Mouse (Mus musculus): ENCODE data around the gene Col11a1. TPM values are rescaled to one million over a fixed set of nuclear protein-coding genes. Genes with fewer than 3 reads are reported as not detected.

The Col11a1 gene
- polyA plus RNA-seq (2015; fragmentation: Nextera tagmentation; extraction: Ambion mirVana) = 3.5 and 4.0 TPM in 2 replicates

- no peaks in the 10 kb centered on the region for H3K4me1 ChIP-seq (replicated peaks; ENCODE audit: control insufficient read depth, insufficient read depth)
- H3K27ac ChIP-seq (replicated peaks) = no peak within 1 kb of the TSS
- peak within 1 kb of the TSS; percentile 48 for H3K9ac ChIP-seq (ENCODE audit: low read length)
- H3K36me3 ChIP-seq (ENCODE audit: control insufficient read depth, insufficient read depth, low read length) = no peaks in the 10 kb centered on the region
- no peaks in the 10 kb centered on the region for H3K27me3 ChIP-seq (ENCODE audit: control insufficient read depth, insufficient read depth, low read length)
- H3K4me3 ChIP-seq (ENCODE audit: low read depth, low read length) = peak within 1 kb of the TSS; percentile 43
- peak; percentile 85; the same call in 1 of the 2 replicates for ATAC-seq (ENCODE audit: low FRiP score, low TSS enrichment)
- no peak for TF ChIP-seq EP300 (optimal IDR thresholded peaks at IDR 0.05)
- no peak for TF ChIP-seq CTCF (IDR thresholded peaks at IDR 0.05; ENCODE audit: low read depth)
- no peaks in the 10 kb centered on the region for H3K9me3 ChIP-seq (ENCODE audit: control insufficient read depth, low read length)
- WGBS = under 1% methylated on average over 19 of the region's 19 CpGs
- H3K4me2 ChIP-seq (replicated peaks; ENCODE audit: low read depth) = peak within 1 kb of the TSS; percentile 60
- DNase-seq (ENCODE audit: low spot score) = peak; percentile 58
These were observed at the start of gene Col11a1 for GRCm38 (mm10) chr3:114029971-114030635. TSS of gene Col11a1 (plus strand) at chr3:114030540.

GRCm38 (mm10) chr3:113990936-113991335 is 39.4 kb upstream of the Col11a1 start:
- no peak for DNase-seq (ENCODE audit: low spot score)
- no peaks in the 10 kb centered on the region for H3K9me3 ChIP-seq (ENCODE audit: control insufficient read depth, low read length)
- 66% methylated on average over 6 of the region's 6 CpGs for WGBS
- no peaks in the 10 kb centered on the region for H3K4me1 ChIP-seq (replicated peaks; ENCODE audit: control insufficient read depth, insufficient read depth)
- no peak overlapping the region for H3K27ac ChIP-seq (replicated peaks)
- ATAC-seq (ENCODE audit: low FRiP score, low TSS enrichment) = no peak
- TF ChIP-seq EP300 (optimal IDR thresholded peaks at IDR 0.05) (no peak), CTCF (IDR thresholded peaks at IDR 0.05; ENCODE audit: low read depth) (no peak)
- no peak overlapping the region for H3K9ac ChIP-seq (ENCODE audit: low read length)
- H3K36me3 ChIP-seq (ENCODE audit: control insufficient read depth, insufficient read depth, low read length) = no peaks in the 10 kb centered on the region
- no peak overlapping the region for H3K4me3 ChIP-seq (ENCODE audit: low read depth, low read length)
- no peak overlapping the region for H3K4me2 ChIP-seq (replicated peaks; ENCODE audit: low read depth)
- H3K27me3 ChIP-seq (ENCODE audit: control insufficient read depth, insufficient read depth, low read length) = no peaks in the 10 kb centered on the region

GRCm38 (mm10) chr3:114030886-114031285 is 546 bp downstream of the Col11a1 start:
- ATAC-seq (ENCODE audit: low FRiP score, low TSS enrichment) (no peak), DNase-seq (ENCODE audit: low spot score) (no peak)
- WGBS = under 1% methylated on average over 9 of the region's 9 CpGs

GRCm38 (mm10) chr3:114031351-114032213 is 1.2 kb downstream of the Col11a1 start:
- Histone ChIP-seq H3K36me3 (ENCODE audit: control insufficient read depth, insufficient read depth, low read length) (no peaks in the 10 kb centered on the region), H3K27me3 (ENCODE audit: control insufficient read depth, insufficient read depth, low read length) (no peaks in the 10 kb centered on the region), H3K27ac (replicated peaks) (no peak overlapping the region), H3K4me1 (replicated peaks; ENCODE audit: control insufficient read depth, insufficient read depth) (no peaks in the 10 kb centered on the region), H3K4me2 (replicated peaks; ENCODE audit: low read depth) (peak overlapping the region; percentile 60), H3K9ac (ENCODE audit: low read length) (peak overlapping the region; percentile 0; the same call in 1 of the 2 replicates), H3K4me3 (ENCODE audit: low read depth, low read length) (peak overlapping the region; percentile 43), H3K9me3 (ENCODE audit: control insufficient read depth, low read length) (no peaks in the 10 kb centered on the region)
- ATAC-seq (ENCODE audit: low FRiP score, low TSS enrichment) = peak; percentile 64; the same call in 1 of the 2 replicates
- DNase-seq (ENCODE audit: low spot score) = peak; percentile 49
- TF ChIP-seq EP300 (optimal IDR thresholded peaks at IDR 0.05) (no peak), CTCF (IDR thresholded peaks at IDR 0.05; ENCODE audit: low read depth) (no peak)
- 2% methylated on average over 18 of the region's 21 CpGs for WGBS

More at GRCm38 (mm10) chr3:114030886-114031285, 546 bp downstream of the Col11a1 start:
- TF ChIP-seq CTCF (IDR thresholded peaks at IDR 0.05; ENCODE audit: low read depth) = no peak
- TF ChIP-seq EP300 (optimal IDR thresholded peaks at IDR 0.05) = no peak
- Histone ChIP-seq H3K4me2 (replicated peaks; ENCODE audit: low read depth) (peak overlapping the region; percentile 60), H3K9me3 (ENCODE audit: control insufficient read depth, low read length) (no peaks in the 10 kb centered on the region), H3K36me3 (ENCODE audit: control insufficient read depth, insufficient read depth, low read length) (no peaks in the 10 kb centered on the region), H3K4me3 (ENCODE audit: low read depth, low read length) (peak overlapping the region; percentile 43), H3K27ac (replicated peaks) (no peak overlapping the region), H3K4me1 (replicated peaks; ENCODE audit: control insufficient read depth, insufficient read depth) (no peaks in the 10 kb centered on the region), H3K9ac (ENCODE audit: low read length) (no peak overlapping the region), H3K27me3 (ENCODE audit: control insufficient read depth, insufficient read depth, low read length) (no peaks in the 10 kb centered on the region)

- TF ChIP-seq CTCF (IDR thresholded peaks at IDR 0.05; ENCODE audit: low read depth) (peak; percentile 71), EP300 (optimal IDR thresholded peaks at IDR 0.05) (no peak)
- ATAC-seq (ENCODE audit: low FRiP score, low TSS enrichment) = no peak
- peak overlapping the region; percentile 60 for H3K4me2 ChIP-seq (replicated peaks; ENCODE audit: low read depth)
- H3K4me1 ChIP-seq (replicated peaks; ENCODE audit: control insufficient read depth, insufficient read depth) = no peaks in the 10 kb centered on the region
- 3% methylated on average over 4 of the region's 4 CpGs for WGBS
- H3K36me3 ChIP-seq (ENCODE audit: control insufficient read depth, insufficient read depth, low read length) = no peaks in the 10 kb centered on the region
- H3K4me3 ChIP-seq (ENCODE audit: low read depth, low read length) = peak overlapping the region; percentile 43
- no peak overlapping the region for H3K9ac ChIP-seq (ENCODE audit: low read length)
- DNase-seq (ENCODE audit: low spot score) = no peak
- no peak overlapping the region for H3K27ac ChIP-seq (replicated peaks)
- H3K27me3 ChIP-seq (ENCODE audit: control insufficient read depth, insufficient read depth, low read length) = no peaks in the 10 kb centered on the region
- no peaks in the 10 kb centered on the region for H3K9me3 ChIP-seq (ENCODE audit: control insufficient read depth, low read length)
These were observed 2.0 kb downstream of the Col11a1 start for GRCm38 (mm10) chr3:114032333-114032732.
